Mouse (Mus musculus): ENCODE data around the gene Spata2l.
A peak's percentile ranks its signal among the peaks of the same experiment; 100 is the strongest.
"Not testable (repeated sequence)": the region's sequence is repeated elsewhere in the genome, so short reads cannot be mapped to it uniquely, and the experiment has no call there.

Gene Spata2l

GRCm38 (mm10) chr8:123235520-123236497 is at the start of gene Spata2l:
Gene Spata2l (minus strand): TSS chr8:123236233.
- peak; percentile 96 for DNase-seq (ENCODE audit: low read depth)

- no peak for DNase-seq (ENCODE audit: low read depth)
These were observed 48.5 kb upstream of the Spata2l start for GRCm38 (mm10) chr8:123284493-123284892.

- peak; percentile 56 for DNase-seq (ENCODE audit: low read depth)
These were observed 48.0 kb upstream of the Spata2l start for GRCm38 (mm10) chr8:123283991-123284390.

DNA sequence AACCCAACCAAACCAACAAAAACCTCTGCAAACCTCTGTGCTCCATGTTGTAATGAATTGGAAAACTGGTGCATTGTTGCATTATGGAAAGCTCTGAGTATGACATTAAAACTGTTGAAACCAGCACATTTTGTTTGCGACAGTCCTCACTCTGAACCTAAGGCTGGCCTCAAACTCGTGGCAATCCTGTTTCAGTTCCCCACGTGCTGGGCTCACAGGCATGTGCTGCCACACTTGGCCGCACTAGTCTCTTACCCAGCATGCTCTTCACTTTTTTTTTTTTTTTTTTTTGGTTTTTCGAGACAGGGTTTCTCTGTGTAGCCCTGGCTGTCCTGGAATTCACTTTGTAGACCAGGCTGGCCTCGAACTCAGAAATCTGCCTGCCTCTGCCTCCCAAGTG is 47.0 kb upstream of the Spata2l start:
- not testable (repeated sequence) for DNase-seq (ENCODE audit: low read depth)

GRCm38 (mm10) chr8:123280302-123281094 is 44.5 kb upstream of the Spata2l start:
- DNase-seq (ENCODE audit: low read depth): no peak

- DNase-seq (ENCODE audit: low read depth): no peak
These were observed 43.8 kb upstream of the Spata2l start for GRCm38 (mm10) chr8:123279828-123280227.

- no peak for DNase-seq (ENCODE audit: low read depth)
These were observed 42.4 kb upstream of the Spata2l start for GRCm38 (mm10) chr8:123278445-123278844.

DNA sequence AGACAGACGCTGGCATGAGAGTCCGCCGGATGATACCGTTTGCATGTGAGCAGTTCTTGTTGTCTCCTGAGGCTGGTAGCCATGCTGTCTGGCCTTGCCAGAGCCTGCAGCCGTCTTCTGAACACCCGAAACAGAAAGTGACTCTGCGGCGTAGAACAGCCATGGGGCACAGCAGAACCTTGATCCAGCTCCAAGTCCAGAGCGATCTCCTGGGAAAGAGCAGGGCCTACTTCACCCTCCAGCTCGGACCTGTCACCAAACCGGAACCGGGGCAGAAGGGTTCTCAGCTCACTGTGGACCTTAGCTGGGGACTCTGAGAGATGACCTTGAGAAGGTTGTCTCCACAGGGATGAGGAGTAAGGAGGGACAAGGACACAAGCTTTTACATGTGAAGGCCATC is 39.1 kb upstream of the Spata2l start:
- no peak for DNase-seq (ENCODE audit: low read depth)

DNA sequence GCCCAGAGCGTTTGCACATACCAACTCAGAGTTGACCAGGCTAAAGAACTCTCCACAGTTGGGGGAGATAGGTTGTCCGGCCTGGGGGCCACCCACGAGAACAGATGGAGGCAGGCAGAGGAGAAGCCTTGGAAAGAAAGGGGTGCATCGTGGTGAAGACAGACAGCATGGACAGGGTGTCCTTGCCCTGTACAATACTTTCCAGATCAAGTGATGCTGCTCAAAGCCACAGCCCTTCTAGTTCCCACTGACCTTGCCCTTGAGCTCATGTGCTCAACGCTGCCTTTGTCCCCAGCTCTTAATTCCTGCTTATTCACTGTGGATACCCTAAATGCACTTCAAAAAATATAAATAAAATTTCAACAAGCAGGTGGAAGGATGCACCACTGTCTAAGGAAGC is 38.4 kb upstream of the Spata2l start:
- no peak for DNase-seq (ENCODE audit: low read depth)

GRCm38 (mm10) chr8:123271901-123272300 is 35.9 kb upstream of the Spata2l start:
- no peak for DNase-seq (ENCODE audit: low read depth)

DNA sequence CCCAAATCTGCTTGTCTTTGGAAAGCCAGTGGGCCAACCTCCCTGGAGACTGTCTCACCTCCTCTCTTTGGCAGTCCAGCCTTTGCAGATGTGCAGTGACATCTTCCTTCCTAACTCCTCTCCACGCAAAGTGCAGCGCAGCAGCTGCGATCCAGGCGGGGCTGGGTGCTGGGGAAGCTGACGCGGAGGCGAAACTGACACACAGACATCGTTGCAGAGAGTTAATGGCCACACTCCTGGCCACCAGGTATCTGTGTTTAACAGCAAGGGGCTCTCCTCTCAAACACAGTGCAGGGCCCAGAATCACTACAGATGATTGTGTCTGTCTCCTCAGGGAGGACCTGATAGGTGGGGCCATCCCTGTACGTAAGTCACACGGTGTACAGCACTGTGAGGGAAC is 35.1 kb upstream of the Spata2l start:
- DNase-seq (ENCODE audit: low read depth): no peak

DNA sequence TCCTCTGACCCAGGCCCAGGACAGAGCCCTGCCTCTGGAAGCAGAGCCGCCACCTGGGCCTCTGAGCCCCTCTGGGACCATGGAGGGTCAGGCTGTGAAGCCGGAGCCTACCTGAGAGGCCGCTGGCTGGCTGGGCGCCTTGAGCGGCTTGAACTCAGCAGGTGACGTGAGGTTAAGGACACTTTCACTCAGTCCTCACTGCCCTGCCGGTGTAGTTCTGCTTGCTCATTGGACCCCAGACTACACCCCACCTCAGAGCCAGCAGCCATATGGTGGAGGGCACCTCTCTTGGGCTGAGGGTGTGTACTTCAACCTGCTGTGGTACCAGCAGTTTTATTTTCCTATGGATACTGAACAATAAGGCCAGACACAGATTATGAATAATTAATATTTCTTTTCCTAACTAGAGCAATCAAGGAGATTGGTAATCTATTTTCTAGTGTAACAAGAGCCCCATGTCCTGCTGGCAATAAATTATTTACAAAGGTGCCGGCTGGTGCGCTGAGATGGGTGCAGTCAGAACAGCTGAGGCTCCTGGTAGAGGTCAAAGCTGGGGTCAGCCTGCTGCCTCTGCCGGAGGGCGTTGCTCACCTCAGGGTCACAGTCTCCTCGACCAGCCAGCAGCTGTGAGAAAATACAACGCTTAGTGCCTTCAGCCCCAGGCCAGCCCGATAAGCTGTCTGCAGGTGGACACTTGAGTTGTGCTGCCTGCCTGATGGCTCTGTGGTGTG is 32.1 kb upstream of the Spata2l start:
- no peak for DNase-seq (ENCODE audit: low read depth)

DNA sequence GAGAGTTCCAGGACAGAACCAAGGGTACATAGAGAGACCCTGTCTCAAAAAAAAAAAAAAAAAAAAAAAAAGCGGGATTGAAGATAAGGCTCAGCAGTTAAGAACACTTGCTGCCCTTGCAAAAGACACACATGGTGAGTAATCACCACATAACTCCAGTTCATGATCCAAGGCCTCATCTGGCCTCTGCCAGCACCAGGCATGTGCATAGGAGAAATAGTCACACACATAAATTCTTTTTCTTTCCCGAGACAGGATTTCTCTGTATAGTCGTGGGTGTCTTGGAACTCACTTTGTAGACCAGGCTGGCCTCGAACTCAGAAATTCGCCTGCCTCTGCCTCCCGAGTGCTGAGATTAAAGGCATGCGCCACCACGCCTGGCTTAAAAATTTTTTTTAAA is 21.6 kb upstream of the Spata2l start:
- not testable (repeated sequence) for DNase-seq (ENCODE audit: low read depth)

- no peak for DNase-seq (ENCODE audit: low read depth)
These were observed 21.1 kb upstream of the Spata2l start for GRCm38 (mm10) chr8:123257114-123257513.

GRCm38 (mm10) chr8:123255170-123255569 is 19.1 kb upstream of the Spata2l start:
- DNase-seq (ENCODE audit: low read depth): peak; percentile 35

DNA sequence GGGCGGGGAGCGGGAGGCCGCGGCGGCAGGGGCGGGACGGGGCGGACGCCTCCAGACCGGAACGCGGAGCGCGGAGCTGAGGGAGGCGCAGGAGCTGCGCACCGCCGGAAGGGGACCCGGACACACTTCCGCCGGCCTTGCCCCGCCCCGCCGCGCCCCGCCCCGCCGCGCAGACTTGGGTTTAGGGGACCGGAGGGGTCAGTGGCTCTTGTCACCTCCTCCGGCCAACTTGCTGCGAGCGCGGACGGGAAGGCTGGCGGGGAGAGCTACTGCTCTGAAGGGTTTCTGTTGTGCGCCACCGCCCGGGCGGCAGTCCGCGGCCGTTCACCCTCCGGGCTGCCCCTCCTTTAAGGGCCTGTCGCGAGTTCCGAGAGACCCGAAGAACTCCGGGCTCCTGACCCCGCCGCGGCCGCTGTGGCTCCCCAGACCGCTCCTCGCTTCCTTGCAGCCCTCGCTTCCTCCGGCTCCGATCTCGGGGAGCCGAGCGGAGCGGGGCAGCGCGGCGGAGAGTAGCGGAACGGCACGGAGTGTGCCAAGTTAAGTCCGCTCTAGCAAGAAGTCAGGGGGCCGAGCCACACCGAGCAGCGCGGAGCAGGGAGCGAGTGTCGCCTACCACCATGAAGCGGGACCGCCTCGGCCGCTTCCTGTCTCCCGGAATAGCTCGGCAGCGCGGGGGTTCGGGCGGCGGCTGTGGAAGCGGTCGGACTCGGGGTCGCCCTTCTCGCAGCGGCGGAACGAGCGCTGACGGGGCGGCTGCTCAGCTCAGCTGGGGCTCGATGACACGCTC is 18.3 kb upstream of the Spata2l start, which contains the start of the genes Zfp276 and Vps9d1:
TSS of gene Zfp276 (plus strand) at position 97 of the 787 bp plus-strand sequence.
TSS of gene Vps9d1 (minus strand) at position 250 of the 787 bp plus-strand sequence.
- DNase-seq (ENCODE audit: low read depth): peak; percentile 91

DNA sequence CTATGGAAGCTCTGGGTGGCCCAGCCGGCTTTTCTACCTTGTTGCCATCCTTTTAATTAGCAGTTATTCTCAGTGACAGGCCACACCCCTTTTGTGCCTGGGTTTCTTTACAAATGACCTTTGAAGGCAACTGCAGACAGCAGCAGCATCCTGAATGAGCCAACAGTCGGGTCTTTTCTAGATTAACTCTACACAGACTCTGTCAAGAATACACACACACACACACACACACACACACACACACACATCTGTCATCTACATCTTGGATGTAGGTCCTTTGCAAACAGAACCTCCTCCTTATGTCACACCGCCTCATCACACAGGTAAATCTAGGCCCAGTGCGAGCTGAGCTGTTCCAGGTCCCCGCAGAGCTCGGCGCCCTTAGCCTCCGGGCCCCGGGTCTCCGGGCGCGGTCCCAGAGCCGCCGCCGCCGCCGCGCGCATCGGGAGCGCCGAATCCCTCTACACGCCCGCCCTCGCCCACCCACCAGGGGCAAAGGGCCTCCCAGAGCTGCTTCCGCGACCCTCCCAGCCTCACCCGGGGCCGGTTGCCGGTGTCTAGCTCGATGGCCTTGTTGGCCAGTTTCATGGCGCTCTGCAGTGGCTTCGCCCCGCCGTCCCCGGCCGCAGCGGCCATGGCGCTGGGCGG is 17.5 kb upstream of the Spata2l start:
- DNase-seq (ENCODE audit: low read depth): no peak

DNA sequence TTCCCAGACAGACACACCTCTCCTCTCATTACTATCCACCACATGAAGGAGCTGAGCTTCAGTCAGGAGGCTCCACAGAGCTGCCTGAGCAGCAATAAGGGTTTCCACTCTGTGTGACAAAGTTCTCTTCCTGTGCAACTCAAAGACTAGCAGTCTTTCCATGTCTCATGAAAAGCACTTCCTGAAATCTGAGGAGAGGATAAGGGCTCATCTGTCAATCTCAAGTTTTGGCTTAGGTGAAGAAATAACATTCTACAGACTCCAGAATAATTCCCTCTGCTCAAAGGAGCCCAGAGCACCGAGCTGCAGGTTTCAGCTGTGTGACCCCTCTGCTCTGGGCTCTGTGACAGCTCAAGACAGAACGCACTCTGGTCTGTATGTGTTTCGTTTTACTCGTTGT is 16.9 kb upstream of the Spata2l start:
- DNase-seq (ENCODE audit: low read depth): no peak

DNA sequence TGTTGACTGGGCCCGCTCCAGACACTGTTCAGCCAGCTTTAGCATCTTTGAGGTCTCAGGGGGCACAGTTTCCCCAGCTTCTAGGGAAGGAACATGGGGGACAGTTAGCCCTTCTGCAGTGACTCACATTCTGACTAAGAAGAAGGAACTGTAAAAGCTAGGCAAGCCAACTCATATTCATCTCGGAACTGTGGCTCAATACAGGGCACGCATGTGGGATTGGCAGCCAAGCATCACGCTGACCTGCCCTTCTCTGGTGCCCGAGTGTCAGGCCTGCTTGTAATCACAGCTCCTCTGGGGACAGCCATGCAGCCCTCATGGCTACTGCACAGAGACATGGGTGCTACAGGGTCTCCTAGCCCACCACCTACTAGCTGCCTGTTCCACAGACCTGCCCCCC is 14.9 kb upstream of the Spata2l start:
- DNase-seq (ENCODE audit: low read depth): no peak

GRCm38 (mm10) chr8:123248596-123248995 is 12.6 kb upstream of the Spata2l start:
- DNase-seq (ENCODE audit: low read depth): no peak

DNA sequence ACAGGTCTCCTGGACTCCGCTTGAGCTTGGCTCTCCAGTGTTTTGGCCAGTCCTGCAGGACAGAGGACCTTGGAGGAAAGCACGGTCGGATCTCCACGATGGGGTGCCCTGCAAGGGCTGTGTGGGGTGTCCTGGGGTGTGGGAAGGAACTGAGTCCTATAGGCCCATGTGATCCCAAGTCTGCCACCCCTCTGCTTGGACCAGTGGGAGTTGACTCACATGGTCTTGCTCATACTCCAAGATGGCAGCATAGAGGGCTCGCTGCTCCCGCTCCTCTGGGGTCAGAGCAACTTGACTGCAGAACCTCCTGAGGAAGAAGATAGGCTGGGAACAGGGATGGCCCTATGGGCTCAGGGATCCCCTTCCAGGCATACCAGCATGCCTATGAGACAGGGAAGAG is 11.7 kb upstream of the Spata2l start:
- no peak for DNase-seq (ENCODE audit: low read depth)

All from induced T-regulatory cell, adult 2 months (primary cell).